Mouse (Mus musculus): Measurements from ENCODE around the gene Prm2.
"Not testable (repeated sequence)": the region's sequence is repeated elsewhere in the genome, so short reads cannot be mapped to it uniquely, and the experiment has no call there.

Gene Prm2

GRCm38 (mm10) chr16:10812865-10813371, 17.0 kb upstream of the Prm2 start, which contains the start of gene Gm11172:
Gene Gm11172, plus strand, starts transcription at chr16:10812915.
- no peak for DNase-seq (ENCODE audit: low spot score in 2 of 2)

GRCm38 (mm10) chr16:10810376-10810775, 14.4 kb upstream of the Prm2 start:
- no peak for DNase-seq (ENCODE audit: low spot score in 2 of 2)

- DNase-seq (ENCODE audit: low spot score in 2 of 2): no peak
Measured at GRCm38 (mm10) chr16:10805789-10806527, 10.0 kb upstream of the Prm2 start, which contains the start of gene Prm1. Gene Prm1, minus strand, starts transcription at chr16:10805839.

GRCm38 (mm10) chr16:10802420-10802819, 6.5 kb upstream of the Prm2 start:
- not testable (repeated sequence) for DNase-seq (ENCODE audit: low spot score in 2 of 2)

- no peak for DNase-seq (ENCODE audit: low spot score in 2 of 2)
Measured at GRCm38 (mm10) chr16:10790702-10791101, 5.2 kb downstream of the Prm2 start, which contains the start of gene Prm3. Gene Prm3, minus strand, starts transcription at chr16:10790914.

- DNase-seq (ENCODE audit: low spot score in 2 of 2): no peak
Measured at GRCm38 (mm10) chr16:10788866-10789265, 7.1 kb downstream of the Prm2 start.

GRCm38 (mm10) chr16:10788271-10788670, 7.7 kb downstream of the Prm2 start, which contains the start of gene Tnp2:
Gene Tnp2, minus strand, starts transcription at chr16:10788660.
- DNase-seq (ENCODE audit: low spot score in 2 of 2): no peak

- DNase-seq (ENCODE audit: low spot score in 2 of 2): no peak
Measured at GRCm38 (mm10) chr16:10787548-10788058, 8.3 kb downstream of the Prm2 start.

- no peak for DNase-seq (ENCODE audit: low spot score in 2 of 2)
Measured at GRCm38 (mm10) chr16:10786782-10787547, 9.0 kb downstream of the Prm2 start.

GRCm38 (mm10) chr16:10786288-10786687, 9.6 kb downstream of the Prm2 start:
- DNase-seq (ENCODE audit: low spot score in 2 of 2): peak; percentile 78 to 81

GRCm38 (mm10) chr16:10785371-10786231, 10.3 kb downstream of the Prm2 start, which contains the start of gene Socs1:
Gene Socs1, minus strand, starts transcription at chr16:10785536.
- peak; percentile 90 to 92 for DNase-seq (ENCODE audit: low spot score in 2 of 2)

- peak; percentile 95 to 96 for DNase-seq (ENCODE audit: low spot score in 2 of 2)
Measured at GRCm38 (mm10) chr16:10784793-10785370, 11.1 kb downstream of the Prm2 start.

GRCm38 (mm10) chr16:10783883-10784792, 11.8 kb downstream of the Prm2 start:
- peak in 1 of 2 experiments; percentile 52 for DNase-seq (ENCODE audit: low spot score in 2 of 2)

GRCm38 (mm10) chr16:10783451-10783850, 12.5 kb downstream of the Prm2 start:
- no peak for DNase-seq (ENCODE audit: low spot score in 2 of 2)

- DNase-seq (ENCODE audit: low spot score in 2 of 2): no peak
Measured at GRCm38 (mm10) chr16:10783152-10783434, 12.8 kb downstream of the Prm2 start.

- DNase-seq (ENCODE audit: low spot score in 2 of 2): no peak
Measured at GRCm38 (mm10) chr16:10782377-10783151, 13.4 kb downstream of the Prm2 start.

GRCm38 (mm10) chr16:10781862-10782371, 14.0 kb downstream of the Prm2 start:
- DNase-seq (ENCODE audit: low spot score in 2 of 2): no peak

GRCm38 (mm10) chr16:10780631-10781120, 15.3 kb downstream of the Prm2 start:
- no peak for DNase-seq (ENCODE audit: low spot score in 2 of 2)
